Mouse (Mus musculus) lung, adult 2 months (tissue): ENCODE results near the gene Dhrs7. TPM values are rescaled to one million over a fixed set of nuclear protein-coding genes. Genes with fewer than 3 reads are reported as not detected.

Experiments
- DNase-seq: peaks from one replicate; pipeline ENCODE4 v3.0.0; 2022
- H3K4me1 ChIP-seq: fragments of 200-500 bp; 2 replicates; pipeline ENCODE4 v1.6.1; 2011; ENCODE audit warnings: low read length; ENCODE audit not compliant: control insufficient read depth, insufficient read depth
- H3K4me3 ChIP-seq: fragments of 200-500 bp; replicated peaks from 2 replicates; pipeline ENCODE3; 2011; ENCODE audit warnings: low read depth, mild to moderate bottlenecking, control low read depth, low read length; ENCODE audit errors: extremely low read depth
- CTCF ChIP-seq: fragments of 200-500 bp; IDR thresholded peaks from 2 replicates; pipeline ENCODE4 v1.5.1; 2011; ENCODE audit warnings: mild to moderate bottlenecking, low read length, control low read depth; ENCODE audit not compliant: insufficient read depth
- POLR2A ChIP-seq: fragments of 200-500 bp; IDR thresholded peaks from 2 replicates; pipeline ENCODE4 v1.6.1; 2011; ENCODE audit warnings: low read depth, mild to moderate bottlenecking, control low read depth, low read length, borderline replicate concordance; ENCODE audit errors: extremely low read depth
- WGBS: fragments of 180-500 bp; shearing (Covaris S2); methylation state at CpG from one replicate; pipeline ENCODE4 v1.1.7; 2018; 5-methylcytosine and 5-hydroxymethylcytosine counted together
- polyA plus RNA-seq: library from polyadenylated mRNA; depleted of rRNA; stranded (reverse); fragments of >200 nt; gene quantifications from 2 replicates; pipeline ENCODE4 v1.2.3, GENCODE M21; 2012

Dhrs7 gene
- polyA plus RNA-seq, 1 experiment = 72.3 TPM

- WGBS = 95% methylated on average over 3 of the region's 3 CpGs
- no peak for TF ChIP-seq CTCF
- no peak for TF ChIP-seq POLR2A
- Histone ChIP-seq H3K4me1 (no peaks in the 10 kb centered on the region), H3K4me3 (no peak overlapping the region)
- DNase-seq = no peak
These were observed 18.9 kb upstream of the Dhrs7 start for GRCm38 (mm10) chr12:72683612-72684011.

- Histone ChIP-seq H3K4me3 (no peak overlapping the region), H3K4me1 (no peaks in the 10 kb centered on the region)
- 58% methylated on average over 8 of the region's 8 CpGs for WGBS
- no peak for TF ChIP-seq POLR2A
- TF ChIP-seq CTCF = no peak
- no peak for DNase-seq
These were observed 18.0 kb upstream of the Dhrs7 start for GRCm38 (mm10) chr12:72682511-72683282.

- no peak for DNase-seq
- 97% methylated on average over 1 of the region's 1 CpGs for WGBS
- Histone ChIP-seq H3K4me3 (no peak overlapping the region), H3K4me1 (no peaks in the 10 kb centered on the region)
- TF ChIP-seq CTCF (no peak), POLR2A (no peak)
These were observed 17.2 kb upstream of the Dhrs7 start for GRCm38 (mm10) chr12:72681919-72682318.

GRCm38 (mm10) chr12:72679635-72680034, 14.9 kb upstream of the Dhrs7 start:
- DNase-seq = no peak
- Histone ChIP-seq H3K4me3 (no peak overlapping the region), H3K4me1 (no peaks in the 10 kb centered on the region)
- TF ChIP-seq POLR2A = no peak
- no peak for TF ChIP-seq CTCF
- WGBS = 73% methylated on average over 3 of the region's 3 CpGs

- Histone ChIP-seq H3K4me1 (peaks cover 4% of the 10 kb centered on the region), H3K4me3 (no peak overlapping the region)
- 44% methylated on average over 2 of the region's 2 CpGs for WGBS
- TF ChIP-seq POLR2A (no peak), CTCF (no peak)
- no peak for DNase-seq
These were observed 10.1 kb upstream of the Dhrs7 start for GRCm38 (mm10) chr12:72674820-72675219.

GRCm38 (mm10) chr12:72674079-72674797, 9.5 kb upstream of the Dhrs7 start:
- DNase-seq = peak; percentile 34
- WGBS = 54% methylated on average over 7 of the region's 7 CpGs
- TF ChIP-seq POLR2A (no peak), CTCF (no peak)
- H3K4me1 ChIP-seq = peaks cover 4% of the 10 kb centered on the region
- H3K4me3 ChIP-seq = no peak overlapping the region

- no peak for TF ChIP-seq POLR2A
- 67% methylated on average over 6 of the region's 6 CpGs for WGBS
- no peak for DNase-seq
- Histone ChIP-seq H3K4me1 (peaks cover 4% of the 10 kb centered on the region), H3K4me3 (no peak overlapping the region)
These were observed 6.9 kb upstream of the Dhrs7 start for GRCm38 (mm10) chr12:72671516-72672135.

GRCm38 (mm10) chr12:72670921-72671320, 6.2 kb upstream of the Dhrs7 start:
- DNase-seq = no peak
- TF ChIP-seq CTCF (no peak), POLR2A (no peak)
- 73% methylated on average over 8 of the region's 8 CpGs for WGBS

GRCm38 (mm10) chr12:72667868-72668469, 3.3 kb upstream of the Dhrs7 start:
- Histone ChIP-seq H3K4me3 (no peak overlapping the region), H3K4me1 (peaks cover 7% of the 10 kb centered on the region)
- 43% methylated on average over 10 of the region's 10 CpGs for WGBS
- DNase-seq = no peak
- TF ChIP-seq CTCF = no peak
- TF ChIP-seq POLR2A = no peak

More at GRCm38 (mm10) chr12:72670921-72671320, 6.2 kb upstream of the Dhrs7 start:
- H3K4me1 ChIP-seq = peaks cover 4% of the 10 kb centered on the region
- no peak overlapping the region for H3K4me3 ChIP-seq
